Mouse (Mus musculus) cerebellum, adult 2 months (tissue): ENCODE results near the gene Slc25a45.

Experiments
- CTCF ChIP-seq: fragments of 200-500 bp; IDR thresholded peaks from 2 replicates; pipeline ENCODE4 v1.5.1; 2011; ENCODE audit warnings: low read depth, mild to moderate bottlenecking, control low read depth, low read length, moderate library complexity, borderline replicate concordance; ENCODE audit not compliant: insufficient read depth
- POLR2A ChIP-seq: fragments of 200-500 bp; IDR thresholded peaks from 2 replicates; pipeline ENCODE4 v1.6.1; 2011; ENCODE audit warnings: low read length, control low read depth, borderline replicate concordance; ENCODE audit not compliant: insufficient read depth

DNA sequence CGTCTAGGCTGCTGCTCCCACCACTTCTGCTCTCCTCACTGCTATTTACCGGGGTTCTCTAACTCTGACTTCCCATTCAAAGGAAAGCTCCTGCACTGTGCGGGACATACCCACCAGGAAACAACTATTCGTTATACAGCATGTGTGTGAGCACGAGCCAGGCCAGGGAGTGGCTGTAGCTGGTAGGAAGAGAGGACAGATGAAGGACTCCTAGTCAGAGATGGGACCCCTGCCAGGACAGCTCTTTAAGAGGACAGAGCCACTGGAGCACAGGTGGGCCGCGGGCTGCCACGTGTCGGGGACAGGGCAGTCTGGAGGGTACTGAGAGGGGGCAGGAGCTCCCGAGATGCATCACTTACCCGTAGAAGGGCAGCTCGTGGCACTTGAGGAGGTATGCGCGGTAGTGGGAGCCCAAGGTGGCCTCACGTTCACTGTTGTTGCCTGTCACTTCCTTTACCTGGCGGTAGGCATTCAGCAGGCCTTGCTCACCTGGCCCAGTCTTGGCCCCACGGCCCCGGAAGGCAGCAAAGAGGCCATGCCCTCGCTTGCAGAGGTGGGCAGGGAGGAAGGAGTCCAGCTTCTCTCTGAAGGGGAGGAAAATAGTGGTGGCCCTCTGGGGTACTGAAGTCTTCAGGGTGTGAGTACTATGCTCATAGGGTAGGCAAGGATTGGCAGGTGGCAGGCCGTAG is 12.8 kb upstream of the Slc25a45 start:
- TF ChIP-seq CTCF (no peak), POLR2A (no peak)
